Mouse (Mus musculus): ENCODE data around the gene Selenop.

- TF ChIP-seq CTCF (IDR thresholded peaks at IDR 0.05; ENCODE audit: borderline replicate concordance, control insufficient read depth, extremely low read depth, insufficient read depth, low read length, poor library complexity) (no peak), POLR2A (IDR thresholded peaks at IDR 0.05; ENCODE audit: control insufficient read depth, extremely low read depth, insufficient read depth, low read length, poor library complexity) (no peak)
These were observed 9.3 kb upstream of the Selenop start for GRCm38 (mm10) chr15:3259025-3259424.
